Mouse (Mus musculus) layer of hippocampus, adult 11-12 months (tissue): ENCODE data around the gene Phactr1.

Source experiments
- DNase-seq: peaks from one replicate; pipeline ENCODE4 v3.0.0; 2022; ENCODE audit warnings: low spot score

Gene Phactr1

DNA sequence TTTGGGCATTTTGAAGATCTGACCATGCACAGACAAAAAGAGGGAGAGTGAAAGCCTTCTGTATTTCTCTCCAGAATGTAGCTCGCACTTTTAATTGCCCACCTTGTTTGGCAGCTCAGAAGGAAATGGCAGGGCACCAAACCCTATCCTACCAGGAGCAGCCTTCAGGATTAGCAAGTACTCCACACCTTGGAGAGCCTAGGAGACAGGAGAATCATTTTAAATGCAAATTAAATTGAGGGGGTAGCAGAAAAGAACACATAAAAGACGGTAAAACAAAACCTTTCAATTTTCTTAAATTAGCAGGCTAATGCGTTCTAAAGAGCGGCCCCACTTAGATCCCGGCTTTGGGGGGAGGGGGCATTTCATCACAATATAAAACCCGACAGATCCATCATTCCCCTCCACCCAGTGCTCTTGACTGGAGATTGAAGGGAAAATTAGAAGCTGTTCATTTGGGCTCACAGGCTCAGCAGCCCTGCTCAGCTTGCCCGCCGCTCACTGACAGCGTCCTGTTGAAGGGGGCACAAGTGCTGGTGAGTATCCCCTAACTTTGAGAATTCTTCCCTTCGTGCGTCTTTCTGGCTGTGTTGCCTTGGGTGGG is at the start of gene Phactr1:
TSS of gene Phactr1 (plus strand) at position 233 of the 604 bp plus-strand sequence.
- DNase-seq, result peak; percentile 22

DNA sequence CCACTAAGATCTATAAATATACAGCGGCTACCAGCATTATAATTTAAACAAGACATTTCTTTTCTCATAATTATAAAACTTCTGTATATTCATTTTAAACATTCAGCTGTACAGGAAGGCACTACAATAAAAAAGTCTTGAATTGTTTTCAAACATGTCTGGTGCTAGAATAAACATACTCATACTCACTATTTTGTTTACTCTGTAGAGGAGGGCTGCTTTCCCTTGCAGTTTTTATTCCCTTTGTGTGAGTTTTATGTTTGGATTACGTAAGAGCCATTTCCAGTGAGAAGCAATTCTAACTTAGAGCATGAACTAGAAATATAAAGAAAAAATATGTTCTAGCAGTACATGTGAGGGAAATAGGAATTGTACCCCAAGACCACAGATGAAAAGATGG is 45.5 kb upstream of the Phactr1 start:
- DNase-seq, result no peak

DNA sequence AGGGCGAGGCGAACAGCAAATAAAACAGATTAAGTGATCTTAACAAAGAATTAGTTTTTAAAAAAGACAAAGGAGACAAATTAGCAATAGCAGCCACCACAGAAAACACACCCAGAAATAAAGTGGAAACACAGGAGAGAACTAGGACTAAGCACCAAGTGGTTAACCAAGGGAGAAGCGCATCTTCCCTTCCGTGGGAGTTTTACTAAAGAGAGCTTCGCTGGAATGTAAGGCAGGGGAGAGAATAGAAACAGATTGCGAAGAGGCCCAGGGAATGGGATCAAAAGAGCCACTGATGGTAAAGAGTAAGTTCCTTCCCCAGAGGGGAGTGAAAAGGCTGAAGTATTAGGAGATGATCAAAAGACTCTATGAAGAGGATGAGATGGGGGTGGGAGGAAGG is 30.2 kb upstream of the Phactr1 start:
- no peak for DNase-seq

DNA sequence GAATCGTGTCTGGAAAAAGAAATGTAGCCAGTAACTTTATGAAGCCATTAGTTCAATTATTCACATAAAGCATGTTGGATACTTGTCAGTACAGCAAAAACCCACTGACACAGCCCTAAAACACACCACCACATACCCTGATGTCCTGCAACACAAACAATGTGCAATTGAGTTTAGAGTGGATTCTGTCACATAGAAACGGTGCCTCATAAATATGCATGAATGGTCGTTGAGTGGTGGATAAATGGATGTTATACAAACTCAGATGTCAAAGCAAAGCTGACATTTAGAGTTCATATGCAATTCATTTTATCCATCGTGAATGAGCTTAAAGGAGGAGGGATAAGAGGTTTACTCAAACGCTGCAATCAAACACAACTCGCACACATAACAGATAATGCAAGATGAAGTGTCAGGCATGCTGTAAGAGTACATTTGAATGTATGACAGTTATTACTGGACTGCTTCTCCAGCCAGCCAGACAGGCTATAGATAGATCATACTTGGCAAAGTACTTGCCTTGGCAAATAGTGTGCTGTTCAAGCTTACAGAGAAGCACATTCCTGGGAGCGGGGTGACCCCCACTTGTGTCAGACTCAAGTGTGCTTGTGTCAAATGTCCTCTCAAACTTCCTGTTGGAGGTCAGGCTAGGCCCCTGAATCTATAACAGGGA is 23.6 kb upstream of the Phactr1 start:
- DNase-seq, result no peak

DNA sequence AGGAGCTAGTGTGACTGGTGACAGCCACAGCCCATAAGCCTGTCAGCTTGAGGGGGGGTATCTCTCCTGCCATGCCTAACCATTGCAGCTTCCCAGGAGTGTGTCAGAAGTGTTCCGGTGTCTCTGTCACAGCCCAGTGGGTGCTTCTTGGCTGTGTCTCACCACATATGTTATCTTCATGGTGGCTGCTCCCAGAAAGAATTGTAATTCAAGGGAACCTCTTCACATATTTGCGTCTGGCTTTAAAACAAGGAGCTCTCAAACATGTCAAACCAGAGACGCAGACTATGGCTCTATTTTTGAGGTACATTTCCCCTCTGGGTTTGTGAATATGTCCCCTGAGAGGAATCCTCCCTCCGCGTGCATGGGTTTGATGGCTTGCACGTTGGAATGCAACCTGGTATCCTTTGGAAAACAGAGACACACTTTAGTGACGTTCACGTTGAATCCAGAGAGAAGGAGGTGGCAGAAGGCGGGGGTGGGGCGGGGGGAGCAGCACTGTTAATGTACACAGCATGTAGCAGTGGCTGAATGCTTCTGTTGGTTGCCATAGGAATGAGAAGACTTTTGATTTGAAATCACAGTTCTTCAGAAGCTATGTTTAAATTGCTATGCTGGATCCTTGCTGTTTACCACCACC is 8.7 kb upstream of the Phactr1 start:
- no peak for DNase-seq

DNA sequence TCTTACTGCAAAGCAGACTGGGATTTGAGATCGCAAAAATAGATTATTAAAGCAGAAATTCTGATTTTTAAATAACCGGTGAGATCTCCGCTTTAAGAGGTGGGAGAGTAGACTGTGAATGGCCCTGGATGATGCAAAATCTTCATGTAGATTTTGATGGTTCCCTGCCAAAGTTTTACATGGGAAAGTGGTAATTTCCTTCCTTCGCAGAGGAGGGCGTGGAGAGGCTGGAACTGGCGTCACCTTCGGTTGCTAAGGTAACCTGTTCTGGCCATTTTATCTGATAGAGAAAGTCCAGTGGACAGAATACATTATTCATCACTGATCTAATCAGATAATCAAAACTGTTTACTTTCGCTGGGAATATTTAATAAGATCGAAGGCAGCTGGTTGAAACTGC is 876 bp downstream of the Phactr1 start:
- no peak for DNase-seq

DNA sequence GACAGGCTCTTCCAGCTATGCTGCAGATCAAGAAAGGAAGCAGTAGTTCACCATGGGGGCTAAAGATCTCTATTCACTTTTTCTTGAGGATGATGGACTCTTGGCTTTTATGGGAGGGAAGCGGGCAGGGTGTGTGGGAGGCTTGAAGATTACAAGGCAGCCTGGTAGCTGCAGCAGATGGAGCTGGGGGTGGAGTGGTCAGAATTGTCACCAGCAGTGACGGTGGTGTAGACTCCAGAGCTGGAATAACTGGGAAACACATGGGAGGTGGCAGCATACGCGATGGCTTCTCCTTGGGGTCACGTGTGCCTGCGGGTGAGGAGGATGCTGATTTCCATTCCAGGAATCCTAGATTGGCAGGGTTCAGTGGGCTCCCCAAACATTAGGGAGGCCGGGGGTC is 3.8 kb downstream of the Phactr1 start:
- peak; percentile 63 for DNase-seq

DNA sequence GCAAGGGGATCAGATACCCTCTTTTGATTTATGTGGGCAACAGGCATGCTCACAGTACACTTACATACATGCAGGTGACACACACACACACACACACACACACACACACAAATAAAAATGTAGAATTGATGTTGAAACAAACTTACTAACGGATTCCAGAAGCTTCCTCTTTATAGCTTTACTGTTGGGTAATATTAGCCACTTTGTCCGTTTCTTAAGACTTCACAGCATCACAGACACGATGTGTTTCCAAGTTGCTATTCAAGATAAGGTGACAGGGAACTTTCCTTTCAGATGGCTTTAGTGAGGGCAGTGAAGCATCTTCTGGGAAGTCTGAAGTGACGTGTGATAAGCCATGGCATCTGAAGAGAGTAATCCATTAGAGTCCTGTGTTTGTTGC is 11.8 kb downstream of the Phactr1 start:
- no peak for DNase-seq

DNA sequence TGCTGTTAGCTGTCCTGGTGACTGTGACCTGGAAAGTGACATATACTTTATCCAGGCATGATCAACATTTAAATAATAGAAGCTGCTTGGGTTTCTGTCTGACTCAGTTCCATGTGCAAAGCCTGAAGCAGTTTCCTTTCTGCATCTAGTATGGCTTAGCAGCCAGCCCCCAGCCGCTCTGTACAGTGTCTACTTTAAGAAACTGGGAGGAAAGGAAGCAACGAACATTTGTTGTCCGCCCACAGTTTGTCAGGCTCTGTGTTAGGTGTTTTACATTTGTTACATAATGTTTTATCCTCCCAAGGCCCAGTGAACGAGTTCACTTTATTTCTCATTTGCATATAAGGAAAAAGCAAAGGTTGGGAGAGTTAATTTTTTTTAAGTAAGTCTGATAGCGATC is 16.2 kb downstream of the Phactr1 start:
- DNase-seq, result peak; percentile 70

DNA sequence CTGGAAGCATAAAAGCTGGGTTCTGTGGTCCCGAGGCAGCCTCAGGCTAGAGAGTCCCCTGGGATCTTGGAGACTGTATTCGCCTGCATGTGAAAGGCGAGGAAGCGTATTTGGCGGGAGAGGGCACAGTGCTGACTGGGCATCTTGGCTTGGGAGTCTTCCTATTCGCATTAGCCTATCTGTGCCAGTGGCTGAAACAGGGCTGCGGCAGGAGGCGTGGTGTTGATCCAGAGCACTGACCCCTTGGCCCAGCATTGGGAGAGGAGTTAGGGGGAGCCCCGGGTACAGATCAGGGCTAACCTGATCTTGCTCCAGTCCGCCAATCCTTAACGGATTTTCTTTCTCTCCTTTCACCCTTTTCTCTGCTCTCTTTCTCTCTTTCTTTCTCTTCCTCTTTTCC is 28.7 kb downstream of the Phactr1 start:
- DNase-seq, result no peak

DNA sequence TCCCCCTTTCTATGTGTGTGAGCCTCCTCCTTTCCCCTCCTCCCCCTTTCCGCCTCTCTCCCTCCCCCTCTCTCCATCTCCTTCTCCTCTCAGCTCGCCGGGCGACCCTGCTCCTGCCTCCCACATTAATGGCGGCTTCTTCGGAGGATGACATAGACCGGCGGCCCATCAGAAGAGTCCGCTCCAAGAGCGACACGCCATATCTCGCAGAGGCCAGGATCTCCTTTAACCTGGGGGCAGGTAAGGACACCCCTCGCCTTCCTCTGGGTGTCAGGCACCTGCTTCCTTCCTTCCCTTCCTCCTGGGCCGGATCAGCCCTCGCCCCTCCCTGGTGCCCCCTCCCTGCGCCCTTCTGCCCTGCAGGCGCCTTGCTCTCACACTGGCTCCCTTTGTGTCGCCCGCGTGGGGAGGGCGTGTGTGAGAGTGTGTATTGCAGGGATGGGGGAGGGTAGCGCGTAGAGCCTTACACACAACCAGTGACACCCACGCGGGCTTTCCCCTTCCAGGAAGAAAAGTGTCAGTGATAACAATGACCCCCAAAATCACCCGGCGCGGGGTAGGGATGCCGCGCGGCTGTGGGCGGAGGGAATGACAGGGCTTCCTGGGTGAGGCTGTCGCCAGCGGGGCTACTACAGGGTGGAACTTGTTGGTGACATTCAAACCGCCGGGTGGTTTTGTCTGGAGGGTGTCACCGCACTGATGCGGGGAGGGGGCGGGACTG is 29.3 kb downstream of the Phactr1 start:
- peak; percentile 31 for DNase-seq

DNA sequence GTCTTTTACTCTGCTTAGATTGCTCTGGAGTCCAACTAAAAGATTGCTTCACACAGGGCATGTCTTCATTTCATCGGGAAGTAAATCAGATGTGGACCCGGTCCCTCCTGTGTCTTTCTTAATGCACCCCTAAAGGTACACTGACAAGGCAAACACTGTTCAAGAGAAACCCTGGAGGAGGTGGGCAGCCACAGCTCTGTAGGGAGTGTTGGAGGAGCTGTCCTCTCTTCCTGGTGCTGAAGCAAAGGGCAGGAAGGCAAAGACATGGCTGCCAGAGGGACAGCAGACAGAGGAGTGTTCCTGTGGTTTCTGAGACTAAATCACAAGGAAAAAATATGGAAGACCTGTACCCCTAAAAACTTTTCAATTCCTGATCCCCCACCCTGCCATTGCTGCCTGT is 31.1 kb downstream of the Phactr1 start:
- DNase-seq, result no peak

DNA sequence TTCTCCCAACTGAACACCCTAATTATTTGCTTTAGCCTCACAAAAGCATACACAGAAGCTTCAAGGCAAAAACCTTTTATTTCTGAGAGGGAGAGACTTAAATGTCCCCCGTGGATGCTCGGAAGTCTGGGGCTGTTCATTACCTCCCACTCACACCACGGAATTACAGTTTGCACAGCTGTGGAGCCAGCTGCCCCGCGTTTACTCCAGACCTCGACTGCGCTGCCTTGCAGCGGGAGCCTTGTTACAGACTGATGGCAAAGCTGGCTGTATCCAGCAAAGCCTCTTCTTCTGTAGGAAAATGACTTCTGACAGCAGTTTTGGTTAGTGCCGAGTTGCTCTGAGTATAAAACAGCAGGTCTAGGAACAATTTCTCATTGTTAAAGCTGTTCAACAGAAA is 39.0 kb downstream of the Phactr1 start:
- DNase-seq, result peak; percentile 31

DNA sequence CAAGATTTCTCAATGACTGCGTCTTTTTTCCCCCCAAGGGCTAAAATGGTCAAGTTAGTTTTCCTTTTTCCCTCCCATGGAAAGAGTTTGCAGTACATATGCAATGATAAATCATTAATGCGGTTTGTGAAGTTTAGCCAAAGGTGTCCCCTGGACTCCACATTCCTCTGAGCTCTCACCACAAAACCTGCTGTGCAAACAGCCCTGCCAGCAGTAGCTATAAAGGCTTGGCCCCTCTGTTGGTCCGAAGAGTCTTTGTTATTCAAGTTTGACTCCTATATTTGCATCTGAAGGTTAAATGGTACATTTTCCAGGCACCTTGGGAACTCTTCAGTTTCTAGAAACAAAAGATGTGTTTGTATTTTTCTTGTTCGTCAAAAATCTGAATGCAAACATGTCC is 39.7 kb downstream of the Phactr1 start:
- no peak for DNase-seq

DNA sequence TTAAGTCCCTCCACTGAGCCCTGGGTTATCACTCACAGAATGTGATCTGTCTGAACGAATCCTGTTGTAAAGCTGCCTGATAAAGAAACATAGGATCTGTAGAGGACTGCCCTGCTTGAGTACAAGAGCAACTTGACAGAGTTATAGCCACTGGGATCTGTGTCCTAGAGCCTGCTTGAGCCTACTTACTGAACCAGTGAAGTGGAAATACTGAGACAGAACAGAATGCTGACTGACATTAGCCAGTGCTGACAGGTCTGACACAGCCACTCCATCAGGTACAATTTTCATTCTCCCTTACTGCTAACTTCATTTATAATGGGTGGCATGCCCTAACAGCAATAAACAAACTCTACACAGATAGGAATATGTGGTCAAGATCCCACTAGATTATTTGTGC is 40.2 kb downstream of the Phactr1 start:
- DNase-seq, result no peak

DNA sequence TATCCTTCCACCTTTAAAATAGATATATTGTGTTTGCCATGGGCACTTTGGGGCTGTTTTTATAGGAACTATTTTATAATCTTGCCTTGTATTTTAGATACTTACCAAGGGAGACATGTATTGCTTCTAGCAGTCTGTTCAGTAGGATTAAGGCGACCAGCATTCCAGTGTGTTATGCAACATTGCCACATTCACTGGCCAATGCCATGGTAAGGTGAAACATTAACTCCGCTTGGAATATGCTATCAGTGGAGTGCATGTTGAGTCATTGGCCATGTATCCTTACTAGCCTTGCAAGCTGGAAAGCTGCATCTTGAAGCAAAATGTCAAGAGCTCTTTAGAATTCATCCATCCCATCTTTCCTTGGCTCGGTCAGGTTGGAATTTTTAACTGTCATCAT is 43.6 kb downstream of the Phactr1 start:
- DNase-seq, result no peak

DNA sequence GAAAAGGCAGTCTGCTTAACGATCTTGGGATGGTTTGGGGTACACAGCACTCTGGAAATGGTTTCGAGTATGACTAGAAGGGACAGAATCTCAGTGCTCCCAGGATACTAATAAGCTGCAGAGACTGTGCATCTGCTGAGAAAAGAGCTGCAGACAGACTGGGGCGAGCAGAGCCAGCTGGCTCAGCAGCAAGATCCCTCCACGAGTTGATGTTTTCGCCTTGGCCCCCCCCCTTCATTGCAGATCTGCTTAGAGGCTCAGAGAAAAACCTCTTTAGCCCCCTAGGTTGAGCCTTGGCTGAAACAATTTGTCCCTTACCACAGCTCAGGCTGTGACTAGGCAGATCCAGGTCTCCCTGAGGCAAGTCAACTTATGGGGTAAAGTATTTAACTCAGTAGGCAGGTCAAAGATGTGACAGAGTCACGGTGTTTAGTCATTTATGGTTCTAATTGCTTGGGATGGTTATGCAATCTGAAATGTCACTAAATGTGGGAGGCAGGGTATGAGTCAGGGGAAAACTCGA is 45.3 kb downstream of the Phactr1 start:
- DNase-seq, result peak; percentile 37

DNA sequence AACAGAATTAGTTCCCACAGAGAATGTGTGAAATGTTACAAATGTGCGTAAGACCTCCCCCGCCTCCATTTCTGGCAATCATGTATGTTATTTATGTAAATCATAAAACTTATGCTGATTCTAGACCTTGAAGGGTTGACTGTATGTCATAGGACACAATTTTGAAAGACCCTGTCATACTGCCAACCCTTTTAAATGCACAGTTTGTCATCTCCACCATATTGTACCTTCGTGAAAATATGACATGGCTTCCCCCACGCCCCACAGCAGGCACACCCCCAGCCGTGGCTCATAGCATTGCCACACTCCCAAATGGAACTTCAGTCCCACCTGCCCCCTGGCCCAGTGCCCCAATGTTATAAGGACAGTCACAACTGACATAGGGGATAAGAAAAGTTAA is 57.1 kb downstream of the Phactr1 start:
- DNase-seq, result no peak

DNA sequence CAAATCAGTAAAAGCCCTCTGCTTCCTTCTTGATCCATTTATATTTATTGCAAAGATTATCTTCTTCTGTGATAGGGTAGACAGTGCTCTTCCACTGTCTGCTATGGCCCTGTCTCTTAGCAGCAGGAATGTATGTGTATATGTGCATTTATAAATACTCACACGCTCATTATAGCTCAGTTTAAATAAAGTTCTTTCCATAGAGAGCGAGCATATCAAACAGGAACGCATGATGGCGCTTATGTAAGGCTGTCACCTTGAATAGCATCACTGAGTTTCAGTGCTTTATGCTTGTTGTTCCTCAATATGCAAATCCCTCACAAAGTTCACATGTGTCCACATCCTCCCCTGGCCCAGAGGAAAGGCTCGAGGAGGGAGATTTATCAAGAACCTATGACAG is 57.7 kb downstream of the Phactr1 start:
- DNase-seq, result no peak

DNA sequence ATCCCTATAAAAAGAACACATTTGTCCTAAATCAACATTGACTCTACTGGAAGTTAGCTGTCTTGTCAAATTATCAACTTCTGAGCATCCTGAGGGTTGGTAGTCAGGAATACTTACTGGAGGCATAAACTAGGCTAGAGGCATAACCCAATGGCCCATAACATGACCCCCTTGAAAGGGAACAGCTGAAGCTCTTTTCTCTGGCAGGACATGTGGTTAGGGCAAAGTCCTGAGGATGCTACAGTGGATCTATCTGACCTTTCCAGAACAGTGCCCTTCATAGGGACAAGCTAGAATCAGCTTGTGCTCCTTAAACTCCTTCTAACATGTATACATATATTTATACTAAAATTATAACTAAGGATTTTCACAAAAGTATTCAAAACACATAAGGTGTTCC is 61.8 kb downstream of the Phactr1 start:
- no peak for DNase-seq

DNA sequence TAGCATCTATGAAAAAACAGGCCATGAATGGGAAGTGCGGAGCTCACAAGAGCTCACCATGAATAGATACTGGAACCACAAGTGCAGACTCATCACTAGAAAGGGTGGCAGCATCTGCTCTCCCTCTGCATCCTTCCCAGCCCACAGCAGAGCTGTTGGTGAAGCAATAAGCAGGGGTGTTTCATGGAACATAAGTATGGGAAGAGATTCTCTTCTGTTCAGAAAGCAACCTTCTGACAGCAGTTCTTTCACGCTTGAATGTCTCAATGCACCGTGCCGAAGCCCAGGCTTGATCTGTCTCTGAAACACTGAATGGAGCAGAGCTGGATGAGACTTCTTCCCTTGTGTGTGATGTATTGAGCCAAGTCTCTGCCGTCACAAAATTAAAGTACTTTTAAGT is 64.0 kb downstream of the Phactr1 start:
- DNase-seq, result peak; percentile 54

DNA sequence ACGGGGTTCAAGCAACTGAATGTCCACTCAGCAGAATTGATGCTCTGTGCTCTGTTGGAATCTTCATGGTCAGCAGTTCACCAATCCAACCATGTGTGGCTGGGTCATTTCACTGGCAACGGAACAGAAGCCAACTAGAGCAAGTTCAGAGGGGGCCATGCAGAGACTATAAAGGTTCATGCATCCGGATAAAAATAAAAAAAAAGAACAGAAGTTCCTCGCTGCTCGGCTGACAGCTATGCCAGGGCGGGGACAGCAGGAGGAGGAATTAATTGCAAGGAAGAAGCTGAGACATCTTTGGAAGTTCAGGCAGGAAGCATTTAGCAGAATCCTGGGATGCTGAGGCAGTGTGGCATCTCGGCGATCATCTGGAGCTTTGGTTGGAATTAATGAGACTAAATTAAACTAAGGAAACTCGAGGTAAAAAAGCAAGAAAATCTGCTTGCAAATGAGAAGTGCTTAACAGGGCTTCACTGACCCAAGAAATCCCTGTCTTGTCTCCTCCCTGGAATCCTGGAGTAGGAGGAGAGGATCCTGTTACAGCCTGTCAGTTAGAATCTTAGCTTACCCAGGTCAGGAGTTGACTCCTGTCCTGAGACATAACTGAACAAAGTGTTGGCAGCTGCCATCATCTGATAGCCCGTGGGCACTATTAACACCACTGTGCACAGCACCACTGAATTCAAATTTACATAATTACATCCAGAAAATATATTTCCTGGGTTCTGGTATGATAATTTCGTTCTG is 77.4 kb downstream of the Phactr1 start:
- peak; percentile 45 for DNase-seq
